Mouse (Mus musculus) myocyte (in vitro differentiated cells): ENCODE measurements around the gene Map4k3. TPM values are rescaled to one million over a fixed set of nuclear protein-coding genes. Genes with fewer than 3 reads are reported as not detected.

Source experiments
- H3K27me3 ChIP-seq: one replicate; pipeline ENCODE4 v1.6.1; 2011; ENCODE audit not compliant: control insufficient read depth, insufficient read depth, insufficient read length
- H3K36me3 ChIP-seq: one replicate; pipeline ENCODE4 v1.6.1; 2011; ENCODE audit not compliant: control insufficient read depth, insufficient read depth
- H3K4me2 ChIP-seq: one replicate; pipeline ENCODE4 v1.6.1; 2011; ENCODE audit warnings: low read depth, control low read depth
- H3K4me3 ChIP-seq: one replicate; pipeline ENCODE4 v1.5.1; 2011; ENCODE audit warnings: mild to moderate bottlenecking, control low read depth, moderate library complexity
- H3K79me2 ChIP-seq: one replicate; pipeline ENCODE4 v1.6.1; 2011; ENCODE audit not compliant: control insufficient read depth, insufficient read depth
- H3ac ChIP-seq: one replicate; pipeline ENCODE4 v1.6.1; 2011; ENCODE audit not compliant: control insufficient read depth, insufficient read length
- CEBPB ChIP-seq: IDR thresholded peaks from 2 replicates; pipeline ENCODE4 v1.6.1; 2011; ENCODE audit warnings: mild to moderate bottlenecking, moderate library complexity; ENCODE audit not compliant: poor library complexity, insufficient read depth, severe bottlenecking
- E2F4 ChIP-seq: IDR thresholded peaks from one replicate; pipeline ENCODE4 v1.6.1; 2011; ENCODE audit warnings: mild to moderate bottlenecking, control low read depth, moderate library complexity; ENCODE audit not compliant: insufficient read depth
- MAX ChIP-seq: IDR thresholded peaks from one replicate; pipeline ENCODE4 v1.6.1; 2011; ENCODE audit warnings: low read depth, mild to moderate bottlenecking, control low read depth
- MYOD1 ChIP-seq, 3 experiments: IDR thresholded peaks; one replicate each; pipeline ENCODE4 v1.6.1; 2011; ENCODE audit warnings: control low read depth in 2 of 3, low read depth in 2 of 3, mild to moderate bottlenecking in 2 of 3, moderate library complexity in 1 of 3; ENCODE audit not compliant: insufficient read length in 2 of 3, control insufficient read depth in 1 of 3
- MYOG ChIP-seq, 3 experiments: IDR thresholded peaks; one replicate each; pipeline ENCODE4 v1.6.1; 2011; ENCODE audit warnings: control low read depth in 2 of 3, low read depth in 2 of 3, mild to moderate bottlenecking in 2 of 3; ENCODE audit not compliant: insufficient read length in 2 of 3, control insufficient read depth in 1 of 3, insufficient read depth in 1 of 3
- POLR2A ChIP-seq: IDR thresholded peaks from one replicate; pipeline ENCODE4 v1.6.1; 2011; ENCODE audit warnings: low read depth, mild to moderate bottlenecking, control low read depth, moderate library complexity; ENCODE audit not compliant: insufficient read length
- POLR2AphosphoS2 ChIP-seq: IDR thresholded peaks from one replicate; pipeline ENCODE4 v1.6.1; 2011; ENCODE audit warnings: low read depth, control low read depth; ENCODE audit not compliant: insufficient read length
- REST ChIP-seq: IDR thresholded peaks from one replicate; pipeline ENCODE4 v1.6.1; 2011; ENCODE audit warnings: mild to moderate bottlenecking, control low read depth, moderate library complexity; ENCODE audit not compliant: insufficient read depth, insufficient read length
- SRF ChIP-seq: IDR thresholded peaks from one replicate; pipeline ENCODE4 v1.6.1; 2011; ENCODE audit warnings: low read depth; ENCODE audit not compliant: control insufficient read depth, insufficient read length
- TCF12 ChIP-seq: IDR thresholded peaks from one replicate; pipeline ENCODE4 v1.6.1; 2011; ENCODE audit warnings: mild to moderate bottlenecking, control low read depth; ENCODE audit not compliant: poor library complexity, insufficient read depth, severe bottlenecking
- TCF3 ChIP-seq: IDR thresholded peaks from one replicate; pipeline ENCODE4 v1.6.1; 2011; ENCODE audit warnings: low read depth, control low read depth; ENCODE audit not compliant: insufficient read length
- USF1 ChIP-seq: IDR thresholded peaks from one replicate; pipeline ENCODE4 v1.6.1; 2011; ENCODE audit warnings: low read depth, mild to moderate bottlenecking, control low read depth, moderate library complexity
- polyA plus RNA-seq: library from polyadenylated mRNA; unstranded; fragments of >200 nt; fragmentation: generic; extraction: Trizol; gene quantifications from one replicate; pipeline ENCODE4 v1.2.1, GENCODE M21; 2012; ENCODE audit warnings: missing spikeins

Map4k3 gene
- polyA plus RNA-seq, 1 experiment, result 2.8 TPM

GRCm38 (mm10) chr17:80583051-80583450, 145.2 kb downstream of the Map4k3 start:
- no peaks in the 10 kb centered on the region for H3K27me3 ChIP-seq
- no peak overlapping the region for H3ac ChIP-seq
- no peaks in the 10 kb centered on the region for H3K36me3 ChIP-seq
- no peak overlapping the region for H3K4me2 ChIP-seq
- TF ChIP-seq POLR2AphosphoS2 (no peak), E2F4 (no peak), CEBPB (no peak), REST (no peak), SRF (no peak), POLR2A (no peak), USF1 (no peak), TCF12 (no peak), MAX (no peak), MYOG (IDR thresholded peaks at IDR 0.05; ENCODE audit: control insufficient read depth in 1 of 3, insufficient read depth in 1 of 3, insufficient read length in 2 of 3, low read depth in 2 of 3) (no peak), TCF3 (no peak), MYOD1 (IDR thresholded peaks at IDR 0.05; ENCODE audit: control insufficient read depth in 1 of 3, insufficient read length in 2 of 3, low read depth in 2 of 3) (no peak)
- H3K4me3 ChIP-seq, result no peak overlapping the region
- no peaks in the 10 kb centered on the region for H3K79me2 ChIP-seq

DNA sequence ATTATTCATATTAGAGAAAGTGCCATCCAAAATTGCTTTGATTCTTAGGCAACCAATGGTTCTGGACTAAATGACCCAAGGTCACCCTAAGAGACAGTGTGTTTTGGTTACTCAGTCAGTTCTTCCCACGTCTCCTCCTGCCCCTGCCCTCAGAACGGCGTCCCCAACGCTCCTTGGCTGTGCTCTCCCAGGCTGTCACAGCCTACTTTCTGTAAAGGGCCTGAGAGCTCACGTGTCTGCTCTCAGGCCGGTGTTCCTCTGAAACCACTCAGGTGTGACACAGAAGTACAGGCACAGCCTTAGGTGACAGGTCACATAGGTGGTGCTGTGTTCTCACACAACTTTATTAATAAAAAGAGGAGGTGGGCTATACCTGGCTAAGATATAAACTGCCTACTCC, 148.4 kb downstream of the Map4k3 start:
- no peaks in the 10 kb centered on the region for H3K36me3 ChIP-seq
- H3K4me3 ChIP-seq, result no peak overlapping the region
- H3K27me3 ChIP-seq, result no peaks in the 10 kb centered on the region
- TF ChIP-seq MYOD1 (IDR thresholded peaks at IDR 0.05; ENCODE audit: control insufficient read depth in 1 of 3, insufficient read length in 2 of 3, low read depth in 2 of 3) (no peak), E2F4 (no peak), POLR2AphosphoS2 (no peak), TCF12 (no peak), POLR2A (no peak), USF1 (no peak), MAX (no peak), REST (no peak), MYOG (IDR thresholded peaks at IDR 0.05; ENCODE audit: control insufficient read depth in 1 of 3, insufficient read depth in 1 of 3, insufficient read length in 2 of 3, low read depth in 2 of 3) (no peak), CEBPB (no peak), SRF (no peak), TCF3 (no peak)
- no peak overlapping the region for H3K4me2 ChIP-seq
- H3ac ChIP-seq, result no peak overlapping the region
- no peaks in the 10 kb centered on the region for H3K79me2 ChIP-seq

DNA sequence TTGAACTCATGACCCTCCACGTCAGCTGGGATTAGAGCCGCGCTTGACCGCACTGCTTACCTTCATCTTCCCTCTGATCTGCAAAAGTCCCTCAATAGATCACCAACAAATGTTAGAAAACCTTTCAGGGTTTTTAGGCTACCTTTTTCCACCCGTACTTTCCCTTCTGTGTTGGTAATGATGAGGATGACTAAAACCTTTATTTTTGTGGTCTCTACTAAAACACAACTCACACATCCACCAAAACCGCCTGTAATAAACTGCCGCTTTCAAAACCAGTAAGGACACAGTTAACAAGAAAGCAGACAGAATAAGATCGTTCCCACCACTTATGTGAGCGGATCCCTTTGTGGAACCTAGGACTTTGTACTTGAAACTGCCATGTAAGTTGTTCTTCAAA, 149.2 kb downstream of the Map4k3 start:
- H3K79me2 ChIP-seq, result no peaks in the 10 kb centered on the region
- no peak for TF ChIP-seq POLR2AphosphoS2
- TF ChIP-seq MAX, result no peak
- TF ChIP-seq TCF3, result no peak
- TF ChIP-seq MYOG (IDR thresholded peaks at IDR 0.05; ENCODE audit: control insufficient read depth in 1 of 3, insufficient read depth in 1 of 3, insufficient read length in 2 of 3, low read depth in 2 of 3), result no peak
- no peak for TF ChIP-seq CEBPB
- TF ChIP-seq SRF, result no peak
- no peak for TF ChIP-seq MYOD1 (IDR thresholded peaks at IDR 0.05; ENCODE audit: control insufficient read depth in 1 of 3, insufficient read length in 2 of 3, low read depth in 2 of 3)
- no peak for TF ChIP-seq USF1
- TF ChIP-seq E2F4, result no peak
- TF ChIP-seq TCF12, result no peak
- TF ChIP-seq REST, result no peak
- H3K36me3 ChIP-seq, result no peaks in the 10 kb centered on the region
- H3K4me2 ChIP-seq, result no peak overlapping the region
- no peak overlapping the region for H3K4me3 ChIP-seq
- no peaks in the 10 kb centered on the region for H3K27me3 ChIP-seq
- H3ac ChIP-seq, result no peak overlapping the region

GRCm38 (mm10) chr17:80578041-80578440, 150.2 kb downstream of the Map4k3 start:
- Histone ChIP-seq H3K79me2 (no peaks in the 10 kb centered on the region), H3ac (no peak overlapping the region), H3K27me3 (no peaks in the 10 kb centered on the region), H3K36me3 (no peaks in the 10 kb centered on the region), H3K4me3 (no peak overlapping the region), H3K4me2 (no peak overlapping the region)
- TF ChIP-seq MAX, result no peak
- no peak for TF ChIP-seq MYOG (IDR thresholded peaks at IDR 0.05; ENCODE audit: control insufficient read depth in 1 of 3, insufficient read depth in 1 of 3, insufficient read length in 2 of 3, low read depth in 2 of 3)
- no peak for TF ChIP-seq REST
- no peak for TF ChIP-seq SRF
- TF ChIP-seq POLR2A, result no peak
- TF ChIP-seq MYOD1 (IDR thresholded peaks at IDR 0.05; ENCODE audit: control insufficient read depth in 1 of 3, insufficient read length in 2 of 3, low read depth in 2 of 3), result no peak
- TF ChIP-seq TCF3, result no peak
- TF ChIP-seq CEBPB, result no peak
- TF ChIP-seq USF1, result no peak
- no peak for TF ChIP-seq E2F4
- TF ChIP-seq POLR2AphosphoS2, result no peak
- no peak for TF ChIP-seq TCF12

- H3K79me2 ChIP-seq, result no peaks in the 10 kb centered on the region
- TF ChIP-seq REST, result no peak
- no peak for TF ChIP-seq MYOD1 (IDR thresholded peaks at IDR 0.05; ENCODE audit: control insufficient read depth in 1 of 3, insufficient read length in 2 of 3, low read depth in 2 of 3)
- TF ChIP-seq MAX, result no peak
- TF ChIP-seq E2F4, result no peak
- no peak for TF ChIP-seq USF1
- H3K36me3 ChIP-seq, result no peaks in the 10 kb centered on the region
- no peak within 1 kb of the TSS for H3ac ChIP-seq
- no peak within 1 kb of the TSS for H3K4me3 ChIP-seq
- H3K4me2 ChIP-seq, result no peak within 1 kb of the TSS
- no peaks in the 10 kb centered on the region for H3K27me3 ChIP-seq
These were observed 150.6 kb downstream of the Map4k3 start, which contains the start of gene Cdkl4 for GRCm38 (mm10) chr17:80577639-80578038. Gene Cdkl4 (minus strand): TSS chr17:80577813.
